14 mouse cellular contexts compared by ENCODE assay signal in genomic region chr13:78977224-78977780, GRCm38 (mm10).
"Had no signal": no experiment of that assay in that cellular context is flagged by ENCODE, and none has a peak within 500 bp of the region (broad histone marks: within the 10 kb centered on the region; RNA-seq: fewer than 3 reads in every experiment).

No protein-coding gene starts in this region.

- H3K9me3 ChIP-seq: limb, embryonic 13.5 days; midbrain, embryonic 10.5 days; neural tube, embryonic 12.5 days; stomach, embryonic 15.5 days had no signal

- H3K27ac ChIP-seq: limb, embryonic 13.5 days; liver, embryonic 14.5 days; midbrain, embryonic 10.5 days; neural tube, embryonic 12.5 days; stomach, embryonic 15.5 days had no signal

- H3K36me3 ChIP-seq: limb, embryonic 13.5 days; midbrain, embryonic 10.5 days; neural tube, embryonic 12.5 days; stomach, embryonic 15.5 days had no signal

- ATAC-seq: intestine, embryonic 16.5 days had no signal

- H3K27me3 ChIP-seq: limb, embryonic 13.5 days; neural tube, embryonic 12.5 days; stomach, embryonic 15.5 days had no signal

- H3K4me1 ChIP-seq: limb, embryonic 13.5 days; midbrain, embryonic 10.5 days; neural tube, embryonic 12.5 days; stomach, embryonic 15.5 days had no signal

- H3K4me2 ChIP-seq: limb, embryonic 13.5 days; neural tube, embryonic 12.5 days; stomach, embryonic 15.5 days had no signal

- H3K9ac ChIP-seq: limb, embryonic 13.5 days; liver, embryonic 14.5 days; neural tube, embryonic 12.5 days; stomach, embryonic 15.5 days had no signal

- DNase-seq: kidney, adult 2 months; kidney, postnatal 25 days; layer of hippocampus, adult 9-11 months; layer of hippocampus, postnatal 36 days; midbrain, embryonic 14.5 days; retina, postnatal 1 day; thymus, adult 2 months; thymus, postnatal 25 days had no signal

- H3K4me3 ChIP-seq: limb, embryonic 13.5 days; midbrain, embryonic 10.5 days; neural tube, embryonic 12.5 days; stomach, embryonic 15.5 days had no signal
